Mouse (Mus musculus) bone marrow macrophage, adult 2 months (primary cell): ENCODE measurements around the gene Fbxo7.

Source experiments
- CTCF ChIP-seq: IDR thresholded peaks from 2 replicates; pipeline ENCODE4 v1.5.1; 2012; ENCODE audit warnings: low read depth, mild to moderate bottlenecking, low read length, moderate library complexity
- POLR2A ChIP-seq: IDR thresholded peaks from 2 replicates; pipeline ENCODE4 v1.6.1; 2012; ENCODE audit warnings: mild to moderate bottlenecking, low read depth, low read length, borderline replicate concordance

GRCm38 (mm10) chr10:86021749-86022473 lies at the start of gene Fbxo7:
- TF ChIP-seq CTCF = peak; percentile 57; the same call in 1 of the 2 replicates
- no peak for TF ChIP-seq POLR2A
